Mouse (Mus musculus) frontal cortex, postnatal 14 days (tissue): ENCODE data around the gene Atxn2.

Experiments
- DNase-seq, 2 experiments: peaks; one replicate each; pipeline ENCODE4 v3.0.0; 2022; ENCODE audit warnings: low spot score in 2 of 2

The Atxn2 gene

DNA sequence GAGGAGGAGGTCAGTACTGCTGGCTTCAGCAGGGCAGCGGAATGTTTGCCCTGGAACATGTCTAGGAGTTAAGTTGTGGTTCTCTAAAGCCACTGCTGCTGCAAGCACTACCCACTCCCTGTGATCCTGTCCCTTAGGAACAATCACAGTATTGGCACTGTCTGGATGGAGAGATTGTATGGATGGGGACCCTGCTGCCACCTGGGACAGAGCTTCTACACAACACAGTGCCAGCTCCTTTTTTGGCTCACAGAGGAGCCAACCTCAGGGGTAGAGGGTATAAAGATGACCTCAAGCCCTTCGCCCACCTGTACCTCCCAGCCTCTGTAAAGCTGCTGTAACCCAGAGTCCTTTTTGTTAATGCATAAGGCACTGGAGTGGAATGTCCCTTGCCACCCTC lies 105.5 kb downstream of the Atxn2 start:
- no peak for DNase-seq

DNA sequence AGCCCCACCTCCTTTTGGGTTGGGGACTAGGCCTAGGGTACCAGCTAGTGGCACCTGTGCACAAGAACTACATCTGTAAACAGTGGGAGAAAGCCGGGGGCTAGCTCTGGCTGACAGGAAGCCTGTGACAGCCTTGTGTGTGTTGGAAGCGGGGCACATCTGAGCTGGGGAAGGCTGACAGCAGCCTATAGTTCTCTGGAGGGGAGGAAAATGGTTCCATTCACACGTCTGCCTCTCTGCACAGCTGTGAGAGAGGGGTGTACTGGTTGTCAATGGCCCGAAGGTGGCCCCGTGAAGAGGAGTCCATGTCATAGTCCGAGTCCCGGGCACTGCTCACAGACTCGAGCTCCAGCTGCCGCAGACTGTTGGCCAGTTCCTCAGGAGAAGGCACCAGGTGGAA lies 106.4 kb downstream of the Atxn2 start:
- no peak for DNase-seq

DNA sequence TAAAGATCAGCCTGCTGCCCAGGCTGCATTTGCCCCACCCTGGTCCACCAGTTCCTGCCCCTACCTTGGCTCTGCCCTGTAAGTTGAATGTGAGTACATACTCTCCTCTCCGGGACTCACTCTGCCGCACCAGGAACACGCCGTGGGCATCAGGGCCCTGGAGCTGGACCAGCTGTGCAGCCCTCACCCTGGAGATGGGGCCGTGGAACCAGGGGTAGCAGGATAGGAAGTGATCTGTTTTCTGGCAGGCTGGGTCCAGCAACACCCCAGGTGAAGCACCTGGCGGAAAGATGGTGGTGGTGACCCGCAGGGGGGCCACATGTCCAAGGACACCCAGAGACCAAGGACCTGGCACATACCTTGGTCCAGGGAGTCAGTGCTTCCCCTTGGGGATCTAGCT lies 107.3 kb downstream of the Atxn2 start:
- no peak for DNase-seq

- no peak for DNase-seq
These were observed 107.7 kb downstream of the Atxn2 start for GRCm38 (mm10) chr5:121818862-121819261.

- no peak for DNase-seq
These were observed 108.4 kb downstream of the Atxn2 start for GRCm38 (mm10) chr5:121819559-121819958.

DNA sequence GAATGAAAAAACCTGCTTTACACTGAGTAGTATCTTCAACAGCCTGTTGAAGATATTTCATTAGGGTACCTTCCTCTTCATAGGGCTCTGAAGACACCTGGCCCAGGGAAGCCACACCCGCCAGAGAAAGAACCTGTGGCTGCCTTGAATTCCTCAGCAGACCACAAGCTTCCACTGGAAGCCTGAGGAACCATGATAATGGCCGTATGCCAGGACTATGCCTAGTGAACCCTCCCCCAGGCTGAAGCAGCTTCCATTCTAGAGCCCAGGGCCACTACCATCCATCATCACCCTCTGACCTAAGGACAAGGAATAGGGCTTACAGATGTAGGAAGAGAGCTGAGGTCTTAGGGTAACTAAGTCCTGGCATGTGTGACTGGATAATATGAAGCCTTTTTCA lies 109.0 kb downstream of the Atxn2 start:
- DNase-seq, result no peak

- DNase-seq, result no peak
These were observed 109.5 kb downstream of the Atxn2 start for GRCm38 (mm10) chr5:121820657-121821056.

GRCm38 (mm10) chr5:121821116-121821515 lies 110.0 kb downstream of the Atxn2 start:
- no peak for DNase-seq

DNA sequence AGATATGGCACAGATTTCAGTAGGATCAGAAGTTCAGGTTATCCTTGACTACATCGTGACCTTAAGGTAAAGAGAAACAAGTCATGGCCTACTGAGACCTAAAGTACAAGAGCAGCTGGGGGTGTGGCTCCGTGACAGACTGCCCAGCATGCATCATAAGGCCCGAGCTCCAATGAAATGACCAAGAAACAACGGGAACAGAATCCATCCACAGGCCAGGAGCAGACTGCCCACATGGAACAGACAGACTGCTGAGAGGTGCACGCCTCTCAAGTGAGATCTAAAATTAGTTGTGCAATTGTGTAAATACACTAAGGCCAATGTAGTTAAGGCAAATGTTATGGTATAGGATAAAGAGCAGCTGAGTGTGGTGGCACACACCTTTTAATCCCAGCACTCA lies 110.4 kb downstream of the Atxn2 start:
- DNase-seq, result no peak

GRCm38 (mm10) chr5:121822786-121823505 lies 111.8 kb downstream of the Atxn2 start:
- DNase-seq, result no peak

DNA sequence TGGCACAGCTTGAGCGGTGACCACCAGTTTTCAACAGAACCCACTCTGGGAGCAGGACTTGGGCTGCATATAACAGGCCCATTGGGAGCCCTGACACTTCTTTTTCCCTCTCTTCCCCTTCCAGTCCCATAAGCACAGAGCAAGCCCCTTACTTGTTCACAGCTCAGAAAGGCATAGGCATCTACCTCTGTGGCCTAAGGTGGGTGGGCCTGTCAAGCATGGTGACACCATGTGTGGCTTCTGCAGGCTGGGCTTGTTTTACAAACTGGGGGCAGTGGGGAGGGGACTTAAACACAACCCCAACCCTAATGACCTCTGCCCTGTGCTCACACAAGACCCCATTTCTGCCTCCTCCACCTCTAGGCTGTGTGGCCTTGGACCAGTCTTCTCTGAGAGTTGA lies 112.5 kb downstream of the Atxn2 start:
- no peak for DNase-seq

- DNase-seq, result no peak
These were observed 113.0 kb downstream of the Atxn2 start for GRCm38 (mm10) chr5:121824121-121824520.

DNA sequence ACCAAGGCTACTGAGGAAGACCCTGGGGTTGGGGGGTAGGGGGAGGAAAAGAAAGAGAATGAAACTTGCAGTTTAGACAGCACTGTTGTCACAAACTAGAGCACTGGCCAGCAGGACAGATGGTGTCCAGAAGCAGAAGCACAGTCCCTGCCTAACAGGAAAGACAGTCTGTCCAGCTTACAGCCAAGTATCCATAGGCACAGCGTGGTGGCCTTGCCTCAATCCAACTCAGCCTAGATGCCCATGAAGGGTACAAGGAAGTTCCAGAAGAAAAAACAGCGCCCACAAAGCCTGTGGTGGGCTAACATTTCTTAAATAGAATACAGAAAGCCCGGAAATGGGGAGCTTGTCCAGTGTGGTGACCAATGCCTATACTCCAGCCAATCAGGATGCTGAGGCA lies 114.5 kb downstream of the Atxn2 start:
- no peak for DNase-seq

GRCm38 (mm10) chr5:121827876-121828275 lies 116.7 kb downstream of the Atxn2 start:
- no peak for DNase-seq

- DNase-seq, result no peak
These were observed 117.6 kb downstream of the Atxn2 start for GRCm38 (mm10) chr5:121828491-121829432.

GRCm38 (mm10) chr5:121831002-121831601 lies 120.0 kb downstream of the Atxn2 start:
- DNase-seq, result no peak

DNA sequence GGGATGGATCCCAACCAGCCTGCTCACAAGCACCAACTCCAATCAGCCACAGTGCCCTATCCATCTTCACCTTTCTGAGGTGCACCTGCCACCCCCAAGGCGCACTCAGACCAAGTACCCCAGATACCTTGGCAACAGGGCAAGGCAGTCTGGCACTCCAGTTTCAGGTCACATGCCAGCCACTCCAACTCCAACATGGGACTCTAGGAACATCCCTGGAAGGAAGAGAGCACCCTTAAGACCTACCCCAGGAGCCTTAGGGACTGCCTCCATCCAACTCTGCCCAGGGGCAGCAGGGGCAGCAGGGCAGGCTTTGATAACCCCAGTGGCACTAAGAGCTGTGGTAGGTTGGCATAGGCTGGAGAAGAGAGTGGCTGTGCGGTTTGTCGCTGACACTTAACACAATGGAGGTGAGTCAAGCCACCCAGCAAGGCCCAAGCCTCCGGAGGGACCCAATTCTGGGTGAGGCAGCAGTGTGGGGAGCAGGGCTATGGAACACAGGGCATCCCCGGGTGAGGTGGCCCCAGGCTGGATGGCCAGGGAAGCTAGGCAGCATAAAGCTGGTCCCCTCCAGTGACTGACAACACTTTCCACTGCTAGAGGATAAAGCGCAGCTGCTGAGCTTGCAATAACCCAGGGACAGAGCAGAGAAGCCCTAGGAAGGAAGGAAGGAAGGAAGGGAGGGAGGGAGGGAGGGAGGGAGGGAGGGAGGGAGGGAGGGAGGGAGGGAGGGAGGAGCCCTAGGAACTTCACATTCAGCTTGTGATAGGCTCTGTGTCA lies 121.4 kb downstream of the Atxn2 start:
- no peak for DNase-seq

DNA sequence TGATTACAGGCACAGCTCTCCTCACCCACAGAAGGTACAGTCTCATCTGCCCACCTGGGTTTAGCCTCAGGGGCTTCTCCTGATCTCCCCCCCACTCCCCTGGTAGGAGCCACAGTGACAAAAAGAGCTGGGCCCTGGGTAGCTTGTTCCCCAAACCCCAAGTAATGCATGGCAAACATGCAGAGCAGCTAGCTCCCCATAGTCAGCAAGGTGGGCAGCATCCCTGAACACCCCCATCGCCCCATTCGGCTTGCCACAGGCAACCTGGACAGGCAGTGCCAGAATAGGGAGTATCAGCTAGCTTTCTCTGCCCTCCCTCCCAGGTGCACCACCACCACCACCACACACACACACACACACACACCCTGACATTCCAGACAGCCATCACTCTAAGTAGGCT lies 122.0 kb downstream of the Atxn2 start:
- DNase-seq, result no peak

GRCm38 (mm10) chr5:121833572-121834240 lies 122.6 kb downstream of the Atxn2 start:
- DNase-seq, result no peak

DNA sequence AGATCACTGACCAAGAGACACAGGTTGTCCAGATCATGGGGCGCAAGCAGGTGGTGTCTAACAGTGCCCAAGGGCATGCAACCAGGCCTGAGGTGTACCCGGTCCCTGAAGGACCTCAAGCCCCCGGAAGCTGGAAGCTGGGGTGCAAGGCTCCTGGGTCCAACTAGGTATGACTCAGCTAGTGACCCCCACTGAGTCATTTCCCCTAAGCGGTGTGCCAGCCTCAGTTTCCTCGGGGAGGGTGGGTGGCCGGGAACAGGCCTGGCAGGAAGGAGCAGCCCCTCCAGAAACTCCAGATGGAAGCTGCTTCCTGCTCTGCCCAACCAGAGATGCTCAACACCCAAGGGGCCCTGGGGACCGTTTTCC lies 123.1 kb downstream of the Atxn2 start:
- DNase-seq, result no peak

GRCm38 (mm10) chr5:121834991-121835747 lies 124.0 kb downstream of the Atxn2 start:
- DNase-seq, result no peak
